Mouse (Mus musculus) thymus, postnatal 4 days (tissue): ENCODE results near the gene Slamf1.
"Not testable (repeated sequence)": the region's sequence is repeated elsewhere in the genome, so short reads cannot be mapped to it uniquely, and the experiment has no call there.

Experiments
- DNase-seq: peaks from one replicate; pipeline ENCODE4 v3.0.0; 2021

Slamf1 gene

GRCm38 (mm10) chr1:171811048-171811447 is 44.1 kb downstream of the Slamf1 start:
- DNase-seq = not testable (repeated sequence)

GRCm38 (mm10) chr1:171815545-171816439 is 48.9 kb downstream of the Slamf1 start:
- peak; percentile 18 for DNase-seq

- no peak for DNase-seq
These were observed 50.1 kb downstream of the Slamf1 start for GRCm38 (mm10) chr1:171816991-171817390.

- DNase-seq = no peak
These were observed 54.4 kb downstream of the Slamf1 start for GRCm38 (mm10) chr1:171821331-171821730.

- DNase-seq = peak; percentile 24
These were observed 58.5 kb downstream of the Slamf1 start for GRCm38 (mm10) chr1:171825462-171825861.

- peak; percentile 45 for DNase-seq
These were observed 59.2 kb downstream of the Slamf1 start for GRCm38 (mm10) chr1:171826164-171826563.

GRCm38 (mm10) chr1:171827674-171828073 is 60.7 kb downstream of the Slamf1 start:
- no peak for DNase-seq

- no peak for DNase-seq
These were observed 72.6 kb downstream of the Slamf1 start, which contains the start of gene Cd84 for GRCm38 (mm10) chr1:171839488-171839887. TSS of gene Cd84 (plus strand) at chr1:171839697.

GRCm38 (mm10) chr1:171840450-171841023 is 73.6 kb downstream of the Slamf1 start:
- DNase-seq = peak; percentile 62

GRCm38 (mm10) chr1:171845035-171845754 is 78.3 kb downstream of the Slamf1 start:
- peak; percentile 75 for DNase-seq

- no peak for DNase-seq
These were observed 81.3 kb downstream of the Slamf1 start for GRCm38 (mm10) chr1:171848201-171848600.

- no peak for DNase-seq
These were observed 81.8 kb downstream of the Slamf1 start for GRCm38 (mm10) chr1:171848757-171849156.

- no peak for DNase-seq
These were observed 82.5 kb downstream of the Slamf1 start for GRCm38 (mm10) chr1:171849454-171849853.
